Comparison of ENCODE assay signal across 8 mouse cellular contexts in genomic region chr11:117848985-117849671, GRCm38 (mm10). TPM values are rescaled to one million over a fixed set of nuclear protein-coding genes. Genes with fewer than 3 reads are reported as not detected.
DNase-seq lines count a peak whose midpoint lies in the region; ATAC-seq and TF ChIP-seq lines count a peak whose summit lies in the region.

Gene Birc5, plus strand, starts transcription at chr11:117849251.

- H3K4me1 ChIP-seq in hindbrain, postnatal 0 days (ENCODE audit: insufficient read depth, low read length) = peaks cover 17% of the 10 kb centered on the region; the same call in 1 of the 2 replicates

- H3K9me3 ChIP-seq in hindbrain, postnatal 0 days (ENCODE audit: low read length) = no peaks in the 10 kb centered on the region

- H3K79me2 ChIP-seq in macrophage (ENCODE audit: inconsistent target) = peaks cover 50% of the 10 kb centered on the region

- DNase-seq in gastrocnemius, adult 2 months = peak; percentile 97
- DNase-seq in hindbrain, postnatal 0 days (ENCODE audit: low spot score) = peak; percentile 98
- DNase-seq in left cerebral cortex, adult 2 months (ENCODE audit: extremely low spot score in 1 of 2, low spot score in 2 of 2) = peak; percentile 96 to 97
- peak; percentile 91 for DNase-seq in retina, postnatal 7 days (ENCODE audit: low read depth, low spot score)
- peak; percentile 92 to 96 for DNase-seq in urinary bladder, adult 18-20 months (ENCODE audit: low spot score in 2 of 2)

- peak within 1 kb of the TSS; percentile 82 for H3K4me3 ChIP-seq in gastrocnemius, adult 2 months
- H3K4me3 ChIP-seq in hindbrain, postnatal 0 days (ENCODE audit: low read length) = peak within 1 kb of the TSS; percentile 60
- peak within 1 kb of the TSS; percentile 77 for H3K4me3 ChIP-seq in left cerebral cortex, adult 2 months
- H3K4me3 ChIP-seq in macrophage (ENCODE audit: inconsistent target) = peak within 1 kb of the TSS; percentile 88

- under 1% methylated on average over 51 of the region's 51 CpGs for WGBS in hindbrain, postnatal 0 days
- whole genome bisulfite sequencing in macrophage (ENCODE audit: missing documents) = 2% methylated on average over 41 of the region's 51 CpGs

- intact Hi-C loops in gastrocnemius, adult 2 months (cut with DNase I) = no loop called here
- intact Hi-C loops in left cerebral cortex, adult 2 months (cut with DNase I) = no loop called here

- peak within 1 kb of the TSS; percentile 90 for H3K4me2 ChIP-seq in hindbrain, postnatal 0 days (ENCODE audit: low read depth, low read length)

- peak within 1 kb of the TSS; percentile 84 for H3K9ac ChIP-seq in hindbrain, postnatal 0 days (replicated peaks; ENCODE audit: low read length)

- peak; percentile 72 for ATAC-seq in activated CD4-positive, CD25-positive, alpha-beta regulatory T cell, adult 4 months
- ATAC-seq in common myeloid progenitor, adult 5-6 weeks (replicated peaks; ENCODE audit: low read depth, poor library complexity, severe bottlenecking) = peak; percentile 94
- ATAC-seq in hindbrain, postnatal 0 days = peak; percentile 97

- peak within 1 kb of the TSS; percentile 94 for H3K27ac ChIP-seq in gastrocnemius, adult 2 months
- peak within 1 kb of the TSS; percentile 98 for H3K27ac ChIP-seq in hindbrain, postnatal 0 days
- peak within 1 kb of the TSS; percentile 94 for H3K27ac ChIP-seq in left cerebral cortex, adult 2 months
- H3K27ac ChIP-seq in macrophage = peak within 1 kb of the TSS; percentile 94

- H3K36me3 ChIP-seq in hindbrain, postnatal 0 days (ENCODE audit: insufficient read depth, low read length) = no peaks in the 10 kb centered on the region
- H3K36me3 ChIP-seq in macrophage (ENCODE audit: inconsistent target) = no peaks in the 10 kb centered on the region

- no peak for TF ChIP-seq CTCF in gastrocnemius, adult 2 months (IDR thresholded peaks at IDR 0.05)
- no peak for TF ChIP-seq CTCF in hindbrain, postnatal 0 days (IDR thresholded peaks at IDR 0.05; ENCODE audit: low read depth)
- no peak; the same call in 1 of the 2 replicates for TF ChIP-seq CTCF in left cerebral cortex, adult 2 months (IDR thresholded peaks at IDR 0.05)

- H3K27me3 ChIP-seq in hindbrain, postnatal 0 days (ENCODE audit: insufficient read depth, low read length) = no peaks in the 10 kb centered on the region

RNA-seq across cellular contexts. Expression of gene Birc5, which starts in this region (rescaled TPM):
- polyA plus RNA-seq in activated CD4-positive, CD25-positive, alpha-beta regulatory T cell, adult 4 months (2017; shearing (Covaris generic)) = 100 to 1,000 TPM in 1 of 2 experiments, 10 to 100 TPM in 1; 88.3 to 110 TPM
- total RNA-seq in common myeloid progenitor, adult 5-6 weeks (2017) = 192 and 193 TPM in 2 replicates
- total RNA-seq in gastrocnemius, adult 2 months (2021) = not detected
- total RNA-seq in hindbrain, postnatal 0 days (2014; rRNA removed) = 5.6 and 14.6 TPM in 2 replicates
- 45.3 and 50.4 TPM in 2 replicates for polyA plus RNA-seq in hindbrain, postnatal 0 days (2015; fragmentation: Nextera tagmentation; extraction: Ambion mirVana)
- 1 to 10 TPM in 1 of 2 experiments, under 1 TPM in 1; 0.95 to 1.3 TPM for total RNA-seq in left cerebral cortex, adult 2 months (2021)
- 10 to 100 TPM in 2 of 26 experiments, 1 to 10 TPM in 23, under 1 TPM in 1; 0.80 to 16.5 (median 4.9) TPM for total RNA-seq in macrophage (2018; cell fraction: chromatin; rRNA removed)
- total RNA-seq in macrophage (2018; cell fraction: cytosol; rRNA removed) = 10 to 100 TPM in 3 of 26 experiments, 1 to 10 TPM in 23; 1.3 to 12.6 (median 4.6) TPM
- total RNA-seq in macrophage (2018; cell fraction: nucleus; rRNA removed) = 10 to 100 TPM in 1 of 26 experiments, 1 to 10 TPM in 25; 1.6 to 19.6 (median 3.5) TPM
- 1.7 to 21.0 TPM (median 16.6 TPM) in 3 replicates for polyA plus RNA-seq in macrophage (2018)

Comparison
In these comparisons a context has a peak if more than half of its experiments do, and no peak if none do; other contexts are left out.
1. Peak in every context shown above with its lines: DNase-seq, ATAC-seq, H3K4me3 ChIP-seq and H3K27ac ChIP-seq.
2. RNA of gene Birc5 (total RNA-seq): 192 to 193 TPM in common myeloid progenitor, adult 5-6 weeks; 5.6 to 14.6 TPM in hindbrain, postnatal 0 days, 0.95 to 1.3 TPM in left cerebral cortex, adult 2 months and not detected in gastrocnemius, adult 2 months; every median in the first group is over 10 times any median in the second.
3. Peak in DNase-seq, H3K4me3 ChIP-seq and H3K27ac ChIP-seq in gastrocnemius, adult 2 months; RNA of the gene not detected or under 1 TPM.